Mouse (Mus musculus): ENCODE measurements around the gene Ccdc124. TPM values are rescaled to one million over a fixed set of nuclear protein-coding genes. Genes with fewer than 3 reads are reported as not detected.

Gene Ccdc124
- 58.7 and 62.9 TPM in 2 replicates for total RNA-seq (2012; rRNA removed)
- total RNA-seq (2014; rRNA removed): 29.2 and 36.2 TPM in 2 replicates
- polyA plus RNA-seq (2012; ENCODE audit: insufficient read length, low read depth): 82.0 and 113 TPM in 2 replicates

DNA sequence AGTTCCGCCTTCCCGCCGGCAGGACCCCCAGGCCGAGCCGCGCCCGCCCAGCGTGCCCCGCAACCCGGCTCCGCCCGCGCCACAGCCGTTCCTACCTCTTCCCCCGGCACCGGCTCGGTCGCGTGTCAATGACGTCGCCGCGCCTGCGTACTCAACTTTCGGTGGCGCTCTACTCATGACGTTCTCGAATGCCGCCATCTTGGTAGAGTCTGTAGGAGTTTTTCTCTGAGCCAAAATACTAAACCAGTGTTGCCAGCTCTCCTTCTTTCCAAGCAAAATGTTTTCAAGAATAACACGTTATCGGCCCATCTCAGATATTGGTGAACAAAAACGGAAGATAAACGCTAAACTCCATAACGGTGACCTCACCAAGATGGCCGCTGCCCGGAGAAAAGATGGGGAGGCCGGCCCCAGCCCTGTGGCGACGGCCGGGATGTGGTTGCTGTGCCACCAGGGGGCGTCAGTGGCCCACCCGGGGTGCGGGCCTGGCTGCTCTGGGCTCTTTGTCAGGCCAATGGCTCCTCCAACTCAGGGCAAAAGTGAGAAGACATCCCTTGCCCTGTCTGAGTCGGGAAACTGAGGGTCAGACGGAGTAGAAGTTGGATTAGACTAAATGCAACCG, at the start of gene Ccdc124:
Gene Ccdc124, minus strand, starts transcription at position 572 of the 622 bp plus-strand sequence.
- H3K9me3 ChIP-seq (replicated peaks; ENCODE audit: low read length): no peaks in the 10 kb centered on the region
- DNase-seq (ENCODE audit: extremely low read depth): peak; percentile 92
- H3K4me3 ChIP-seq (replicated peaks in 1 of 3; ENCODE audit: low read depth in 2 of 3, low read length in 2 of 3, poor library complexity in 1 of 3): peak within 1 kb of the TSS; percentile 74 to 80 (median 80)
- dilution Hi-C loops (cut with MboI; ENCODE audit: extremely low pct_ligation_motif_present, extremely low pct_unique_long_range_greater_than_20kb, low sequenced_read_pairs) (no loop called here), in situ Hi-C loops (cut with MboI; ENCODE audit: low pct_ligation_motif_present, low pct_unique_long_range_greater_than_20kb, low sequenced_read_pairs) (no loop called here)
- H3K27me3 ChIP-seq (replicated peaks): no peaks in the 10 kb centered on the region
- H3K36me3 ChIP-seq (replicated peaks in 1 of 2; ENCODE audit: control insufficient read depth in 1 of 2, insufficient read depth in 1 of 2, low read length in 1 of 2): peaks cover 5 to 27% of the 10 kb centered on the region in 2 experiments
- H3K4me2 ChIP-seq (ENCODE audit: insufficient read depth, low read depth, poor library complexity, severe bottlenecking): peak within 1 kb of the TSS; percentile 52
- no peaks in the 10 kb centered on the region for H3K79me2 ChIP-seq (replicated peaks; ENCODE audit: control insufficient read depth, extremely low read depth, insufficient read depth, poor library complexity, severe bottlenecking)
- peak within 1 kb of the TSS; percentile 64 for H3K9ac ChIP-seq (ENCODE audit: insufficient read depth, low read depth)
- no peak for TF ChIP-seq POLR2AphosphoS2 (IDR thresholded peaks at IDR 0.05; ENCODE audit: low read depth, low read length)
- peak; percentile 35 for TF ChIP-seq ZC3H11A (IDR thresholded peaks at IDR 0.05; ENCODE audit: low read depth, low read length)
- TF ChIP-seq NELFE (IDR thresholded peaks at IDR 0.05; ENCODE audit: low read depth, low read length): peak; percentile 71
- peak; percentile 91 for TF ChIP-seq HCFC1 (IDR thresholded peaks at IDR 0.05; ENCODE audit: low read depth, low read length)
- peak; percentile 60 for TF ChIP-seq MEF2A (IDR thresholded peaks at IDR 0.05; ENCODE audit: borderline replicate concordance, low read depth, low read length)
- TF ChIP-seq RAD21 (IDR thresholded peaks at IDR 0.05; ENCODE audit: low read depth, low read length): peak; percentile 81
- 0 out of 2 replicates have a peak, but pooled peaks have one; percentile 41 for TF ChIP-seq UBTF (IDR thresholded peaks at IDR 0.05; ENCODE audit: low read depth, low read length)
- TF ChIP-seq SIN3A (IDR thresholded peaks at IDR 0.05; ENCODE audit: low read length): peak; percentile 82
- TF ChIP-seq JUN (IDR thresholded peaks at IDR 0.05; ENCODE audit: insufficient read depth, low read depth, low read length): no peak; the same call in 1 of the 2 replicates
- TF ChIP-seq ZMIZ1 (IDR thresholded peaks at IDR 0.05; ENCODE audit: low read depth, low read length): no peak
- TF ChIP-seq MAFK (IDR thresholded peaks at IDR 0.05; ENCODE audit: insufficient replicate concordance, low read length): no peak
- peak; percentile 82 for TF ChIP-seq MXI1 (IDR thresholded peaks at IDR 0.05; ENCODE audit: low read depth, low read length)
- peak; percentile 38 for TF ChIP-seq IRF4 (IDR thresholded peaks at IDR 0.05; ENCODE audit: low read depth, low read length)
- peak; percentile 84 for TF ChIP-seq SMC3 (IDR thresholded peaks at IDR 0.05; ENCODE audit: low read depth, low read length)
- peak; percentile 32; the same call in 1 of the 2 replicates for TF ChIP-seq MAX (IDR thresholded peaks at IDR 0.05; ENCODE audit: low read length)
- peak; percentile 98 for TF ChIP-seq RCOR1 (conservative IDR thresholded peaks at IDR 0.05; ENCODE audit: low read depth, low read length)
- TF ChIP-seq KAT2A (IDR thresholded peaks at IDR 0.05; ENCODE audit: insufficient replicate concordance, low read length): peak; percentile 95; the same call in 1 of the 2 replicates
- no peak for TF ChIP-seq CHD2 (IDR thresholded peaks at IDR 0.05; ENCODE audit: low read length)
- peak; percentile 47; the same call in 1 of the 2 replicates for TF ChIP-seq GABPA (IDR thresholded peaks at IDR 0.05; ENCODE audit: insufficient replicate concordance, low read depth, low read length)
- peak; percentile 45 to 95 for TF ChIP-seq CTCF (conservative IDR thresholded peaks at IDR 0.05 in 1 of 2, IDR thresholded peaks at IDR 0.05 in 1 of 2; ENCODE audit: low read depth in 2 of 2, low read length in 2 of 2)
- peak; percentile 75 for TF ChIP-seq ELF1 (IDR thresholded peaks at IDR 0.05; ENCODE audit: low read depth, low read length)
- no peak for TF ChIP-seq CHD1 (IDR thresholded peaks at IDR 0.05; ENCODE audit: low read depth, low read length)
- TF ChIP-seq JUND (conservative IDR thresholded peaks at IDR 0.05; ENCODE audit: low read depth, low read length): no peak
- TF ChIP-seq MAZ (IDR thresholded peaks at IDR 0.05; ENCODE audit: low read depth, low read length): 0 out of 2 replicates have a peak, but pooled peaks have one; percentile 32
- peak; percentile 65 for TF ChIP-seq POLR2A (IDR thresholded peaks at IDR 0.05; ENCODE audit: low read depth, low read length)
- TF ChIP-seq NRF1 (IDR thresholded peaks at IDR 0.05; ENCODE audit: low read depth, low read length): peak; percentile 87
- TF ChIP-seq BHLHE40 (IDR thresholded peaks at IDR 0.05; ENCODE audit: low read depth, low read length): 0 out of 2 replicates have a peak, but pooled peaks have one; percentile 13
- no peak for TF ChIP-seq USF2 (conservative IDR thresholded peaks at IDR 0.05; ENCODE audit: low read depth, low read length)
- peaks cover 7 to 32% of the 10 kb centered on the region in 2 experiments for H3K4me1 ChIP-seq (ENCODE audit: control insufficient read depth in 1 of 2, insufficient read depth in 2 of 2)
- H3K27ac ChIP-seq (ENCODE audit: insufficient read depth, low read depth): no peak within 1 kb of the TSS

Data from CH12.LX (cell line).